Mouse (Mus musculus) E14TG2a.4 (cell line): ENCODE data around the gene Ppp1r16b.

Source experiments
- H3K27me3 ChIP-seq: 2 replicates; pipeline ENCODE4 v1.6.1; 2014; ENCODE audit warnings: low read length, control low read depth; ENCODE audit not compliant: insufficient read depth
- H3K36me3 ChIP-seq: 2 replicates; pipeline ENCODE4 v1.6.1; 2014; ENCODE audit warnings: low read length, control low read depth; ENCODE audit not compliant: insufficient read depth
- H3K4me1 ChIP-seq: replicated peaks from 2 replicates; pipeline ENCODE4 v1.6.1; 2014; ENCODE audit warnings: low read depth, low read length, control low read depth
- H3K4me3 ChIP-seq: replicated peaks from 2 replicates; pipeline ENCODE4 v1.5.1; 2014; ENCODE audit warnings: mild to moderate bottlenecking, low read length
- H3K9me3 ChIP-seq: 2 replicates; pipeline ENCODE4 v1.6.1; 2014; ENCODE audit warnings: low read length, control low read depth
- CTCF ChIP-seq: conservative IDR thresholded peaks from 2 replicates; pipeline ENCODE4 v1.5.1; 2014; ENCODE audit warnings: low read length
- NANOG ChIP-seq: IDR thresholded peaks from 2 replicates; pipeline ENCODE4 v1.6.1; 2014; ENCODE audit warnings: borderline replicate concordance, low read length, mixed read lengths
- POU5F1 ChIP-seq: IDR thresholded peaks from 2 replicates; pipeline ENCODE4 v1.6.1; 2014; ENCODE audit warnings: low read length, borderline replicate concordance

Ppp1r16b gene

DNA sequence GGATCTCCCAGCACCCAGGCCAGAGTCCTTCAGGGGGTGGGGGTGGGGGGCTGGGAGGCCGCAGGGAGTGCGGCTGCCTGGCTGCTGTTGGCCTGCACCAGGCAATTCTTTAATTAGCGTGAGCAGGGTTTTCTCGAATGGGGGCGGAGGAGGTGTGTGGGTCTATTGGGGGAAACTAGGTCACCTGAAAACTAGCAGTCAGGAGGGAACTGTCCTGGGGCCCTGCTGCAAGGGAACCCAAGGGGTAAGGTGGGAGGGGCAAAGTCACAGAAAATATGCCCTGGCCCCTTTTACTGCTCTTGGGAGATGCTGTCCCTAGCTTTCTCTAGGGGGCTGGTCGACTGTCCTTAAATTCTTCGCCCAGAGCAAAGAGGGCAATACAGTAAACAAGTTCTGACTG lies 24.4 kb downstream of the Ppp1r16b start:
- Histone ChIP-seq H3K36me3 (no peaks in the 10 kb centered on the region), H3K27me3 (peaks cover 48% of the 10 kb centered on the region), H3K9me3 (no peaks in the 10 kb centered on the region), H3K4me1 (peaks cover 4% of the 10 kb centered on the region), H3K4me3 (no peak overlapping the region)
- TF ChIP-seq CTCF = no peak
- no peak for TF ChIP-seq POU5F1
- no peak for TF ChIP-seq NANOG

DNA sequence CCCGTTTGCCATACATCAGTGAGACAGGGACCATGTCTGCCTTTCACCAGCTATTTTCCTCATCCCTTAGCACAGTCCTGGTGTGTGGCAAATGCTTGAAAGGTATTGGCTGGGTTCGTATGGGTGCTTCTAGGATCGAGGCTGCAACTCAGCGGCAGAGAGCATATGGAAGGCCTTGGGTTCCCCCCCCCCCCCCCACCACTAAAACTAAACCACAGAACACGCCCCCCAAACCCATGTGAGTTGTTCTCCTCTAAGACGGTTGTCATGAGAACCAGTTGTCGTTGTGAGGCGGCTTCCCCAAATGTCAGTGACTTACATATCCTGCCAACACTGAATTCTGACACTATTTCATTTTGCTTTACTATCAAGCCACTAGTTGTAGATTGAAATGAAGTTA lies 24.9 kb downstream of the Ppp1r16b start:
- Histone ChIP-seq H3K36me3 (no peaks in the 10 kb centered on the region), H3K4me1 (peaks cover 4% of the 10 kb centered on the region), H3K27me3 (peaks cover 50% of the 10 kb centered on the region), H3K4me3 (no peak overlapping the region), H3K9me3 (no peaks in the 10 kb centered on the region)
- no peak for TF ChIP-seq NANOG
- TF ChIP-seq POU5F1 = no peak

DNA sequence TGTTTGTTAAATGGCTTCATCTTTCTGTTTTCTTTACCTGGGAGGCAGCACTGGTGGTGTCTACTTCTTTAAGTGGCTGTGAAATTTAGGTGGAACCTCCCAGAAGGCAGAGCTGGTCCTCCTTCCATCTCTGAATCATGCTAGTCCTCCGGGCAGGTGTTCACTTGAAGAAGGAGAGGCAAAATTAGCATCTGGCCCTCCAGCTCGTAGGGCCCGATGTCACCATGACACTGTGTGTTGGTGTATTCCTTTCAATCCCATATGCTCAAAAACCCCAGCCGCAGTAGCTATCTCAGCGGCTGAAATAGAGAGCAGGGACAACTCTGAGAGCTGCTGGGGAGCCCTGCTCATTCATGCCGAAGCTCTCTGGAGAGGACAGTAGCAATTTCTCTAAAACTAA lies 27.0 kb downstream of the Ppp1r16b start:
- no peaks in the 10 kb centered on the region for H3K9me3 ChIP-seq
- H3K36me3 ChIP-seq = no peaks in the 10 kb centered on the region
- no peak overlapping the region for H3K4me3 ChIP-seq
- peaks cover 60% of the 10 kb centered on the region for H3K27me3 ChIP-seq
- TF ChIP-seq NANOG (no peak), CTCF (no peak), POU5F1 (no peak)
- peaks cover 14% of the 10 kb centered on the region for H3K4me1 ChIP-seq

DNA sequence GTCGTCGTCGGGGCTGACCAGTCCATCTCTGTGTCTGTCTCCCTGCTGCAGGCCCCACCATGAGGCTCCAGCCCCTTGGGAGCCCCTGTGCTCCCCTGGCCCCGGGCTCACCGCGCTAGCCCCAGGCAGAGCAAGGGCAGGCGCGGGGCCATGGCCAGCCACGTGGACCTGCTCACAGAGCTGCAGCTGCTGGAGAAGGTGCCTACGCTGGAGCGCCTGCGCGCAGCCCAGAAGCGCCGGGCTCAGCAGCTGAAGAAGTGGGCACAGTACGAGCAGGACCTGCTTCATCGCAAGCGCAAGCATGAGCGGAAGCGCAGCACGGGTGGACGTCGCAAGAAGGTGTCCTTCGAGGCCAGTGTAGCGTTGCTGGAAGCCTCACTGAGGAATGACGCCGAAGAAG lies 30.6 kb downstream of the Ppp1r16b start:
- Histone ChIP-seq H3K9me3 (no peaks in the 10 kb centered on the region), H3K36me3 (no peaks in the 10 kb centered on the region), H3K27me3 (peaks cover 43% of the 10 kb centered on the region), H3K4me1 (peaks cover 14% of the 10 kb centered on the region), H3K4me3 (peak overlapping the region; percentile 70)
- no peak for TF ChIP-seq NANOG
- TF ChIP-seq CTCF = no peak
- no peak for TF ChIP-seq POU5F1

DNA sequence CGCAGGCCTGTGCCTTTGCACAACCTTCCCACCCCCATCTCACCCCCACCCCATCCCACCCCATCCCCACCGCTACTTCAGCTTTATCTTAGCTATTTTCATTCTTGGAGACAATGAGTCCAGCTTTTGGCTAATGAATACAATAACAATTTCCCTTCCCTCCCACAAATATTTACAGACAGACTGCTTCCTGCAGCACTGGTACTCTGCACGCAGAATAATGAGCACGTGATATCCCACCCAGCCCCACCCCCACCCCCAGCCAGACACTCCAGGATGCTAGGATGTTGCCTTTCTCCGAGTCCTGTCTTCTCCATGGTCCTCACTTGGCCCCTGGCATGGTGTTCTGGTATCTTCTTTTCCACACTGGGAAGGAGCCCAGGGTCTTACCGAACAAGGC lies 31.3 kb downstream of the Ppp1r16b start:
- H3K4me3 ChIP-seq = no peak overlapping the region
- no peaks in the 10 kb centered on the region for H3K9me3 ChIP-seq
- H3K36me3 ChIP-seq = no peaks in the 10 kb centered on the region
- H3K27me3 ChIP-seq = peaks cover 39% of the 10 kb centered on the region
- peaks cover 14% of the 10 kb centered on the region for H3K4me1 ChIP-seq
- TF ChIP-seq CTCF = no peak

DNA sequence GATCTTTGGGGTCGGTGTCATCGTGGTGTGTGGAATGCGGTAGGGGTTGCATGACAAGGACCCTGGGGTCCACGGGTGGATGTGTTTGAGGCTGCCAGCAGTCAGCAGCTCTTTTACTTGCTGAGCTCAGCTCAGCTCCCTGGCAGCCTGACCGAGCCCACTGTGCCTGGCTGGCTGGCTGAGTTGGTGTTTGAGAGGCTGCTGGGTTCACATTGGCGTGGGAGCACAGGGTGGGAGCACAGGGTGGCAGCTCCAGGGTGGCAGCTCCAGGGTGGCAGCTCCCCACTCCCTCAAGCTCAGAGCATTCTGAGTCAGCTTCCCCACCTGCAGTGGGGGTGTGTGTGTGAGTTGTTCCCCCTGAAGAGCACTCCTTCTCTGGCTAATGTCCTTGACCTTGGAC lies 34.7 kb downstream of the Ppp1r16b start:
- peaks cover 21% of the 10 kb centered on the region for H3K27me3 ChIP-seq
- peaks cover 10% of the 10 kb centered on the region; the same call in 1 of the 2 replicates for H3K4me1 ChIP-seq
- H3K9me3 ChIP-seq = no peaks in the 10 kb centered on the region
- no peaks in the 10 kb centered on the region for H3K36me3 ChIP-seq
- no peak overlapping the region for H3K4me3 ChIP-seq
- TF ChIP-seq CTCF (no peak), POU5F1 (no peak)

DNA sequence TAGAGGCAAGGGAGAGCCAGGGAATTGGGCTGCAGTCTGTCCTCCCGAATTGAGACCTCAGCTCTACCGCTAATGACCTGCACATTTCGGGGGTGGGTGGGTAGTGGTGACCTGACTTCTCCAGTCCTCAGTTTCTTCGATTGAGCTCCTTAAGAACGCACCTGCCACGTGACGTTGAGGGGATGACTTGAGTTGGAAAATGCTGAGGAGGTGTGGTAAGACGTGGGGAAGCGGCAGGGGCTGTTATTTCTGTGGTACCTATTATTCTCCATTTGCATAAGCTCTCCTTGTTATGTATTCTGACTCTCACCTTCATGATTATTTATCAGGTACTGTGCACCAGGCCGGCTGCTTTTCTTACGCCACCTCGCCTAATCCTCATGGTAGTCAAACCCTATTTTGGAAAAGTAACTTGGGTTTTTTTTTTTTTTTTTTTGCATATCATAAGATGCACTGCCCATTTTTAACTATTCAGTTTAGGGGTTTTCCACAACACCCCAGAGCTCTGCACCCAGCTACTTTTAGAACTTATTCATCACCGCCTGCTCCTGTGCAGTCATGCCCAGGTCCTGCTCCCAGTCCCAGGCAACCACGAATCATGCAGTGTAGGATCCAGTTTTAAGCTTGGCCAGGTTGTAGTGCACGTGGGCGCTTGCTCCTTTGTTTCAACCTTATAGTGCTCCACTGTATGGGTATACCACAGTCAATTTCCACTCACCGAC lies 35.5 kb downstream of the Ppp1r16b start:
- H3K27me3 ChIP-seq = peaks cover 13% of the 10 kb centered on the region
- peaks cover 5% of the 10 kb centered on the region; the same call in 1 of the 2 replicates for H3K4me1 ChIP-seq
- TF ChIP-seq NANOG = no peak
- no peak for TF ChIP-seq POU5F1
- no peak for TF ChIP-seq CTCF
- H3K9me3 ChIP-seq = no peaks in the 10 kb centered on the region
- H3K4me3 ChIP-seq = no peak overlapping the region
- H3K36me3 ChIP-seq = no peaks in the 10 kb centered on the region

DNA sequence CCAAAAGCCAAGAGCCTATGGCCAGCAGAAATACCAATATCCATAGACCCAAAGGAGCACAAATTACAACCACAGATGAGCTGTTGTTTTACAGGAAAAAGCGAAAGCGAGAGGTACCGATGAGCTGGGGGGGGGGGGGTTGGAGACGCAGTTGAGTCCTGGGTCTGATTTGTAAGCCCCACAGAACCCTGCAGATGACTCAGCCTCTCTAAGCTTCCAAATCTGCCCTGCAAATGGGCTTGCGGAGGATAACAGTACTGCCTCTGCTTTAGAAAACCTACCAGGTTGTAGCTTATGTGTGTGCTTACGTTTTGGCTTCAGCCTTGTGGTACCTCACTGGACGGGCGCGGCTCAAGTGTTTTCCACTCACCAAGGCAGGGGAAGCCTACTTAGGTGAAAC lies 36.3 kb downstream of the Ppp1r16b start:
- Histone ChIP-seq H3K27me3 (peaks cover 8% of the 10 kb centered on the region), H3K9me3 (no peaks in the 10 kb centered on the region), H3K4me1 (no peaks in the 10 kb centered on the region), H3K36me3 (no peaks in the 10 kb centered on the region), H3K4me3 (no peak overlapping the region)
- TF ChIP-seq POU5F1 (no peak), NANOG (no peak), CTCF (no peak)

DNA sequence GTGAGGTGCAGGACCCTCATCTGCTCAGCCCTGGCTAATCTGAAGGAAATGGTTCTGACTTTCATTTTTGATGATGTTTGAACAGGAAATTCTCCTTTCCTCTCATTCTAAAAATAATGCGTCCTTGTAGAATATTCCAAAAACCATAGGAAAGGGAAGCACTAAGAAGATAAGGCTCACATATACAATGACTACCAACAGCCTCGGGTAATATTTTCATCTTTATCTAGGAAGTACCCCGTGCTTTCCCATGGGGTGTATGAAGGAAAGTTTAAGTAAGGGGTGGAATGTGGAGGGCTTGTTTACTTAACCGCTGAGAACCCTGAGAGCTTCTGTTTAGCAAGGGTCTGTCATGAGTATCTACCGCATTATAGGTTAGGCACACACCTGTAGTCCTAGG lies 37.0 kb downstream of the Ppp1r16b start:
- Histone ChIP-seq H3K4me1 (no peaks in the 10 kb centered on the region), H3K27me3 (peaks cover 6% of the 10 kb centered on the region), H3K9me3 (no peaks in the 10 kb centered on the region), H3K4me3 (no peak overlapping the region), H3K36me3 (no peaks in the 10 kb centered on the region)
- TF ChIP-seq POU5F1 = no peak
- no peak for TF ChIP-seq CTCF
- TF ChIP-seq NANOG = no peak
